Mouse (Mus musculus) adrenal gland, postnatal 14 days (tissue): ENCODE results near the gene Ffar3. TPM values are rescaled to one million over a fixed set of nuclear protein-coding genes. Genes with fewer than 3 reads are reported as not detected.

ENCODE experiments used
- total RNA-seq: library from RNA; stranded (reverse); gene quantifications from 2 replicates; pipeline ENCODE4 v1.2.3, GENCODE M21; 2021

The Ffar3 gene
- total RNA-seq, 1 experiment from 2014 or later, result 0.26 TPM

Other genes with a start within 250 kb of the Ffar3 start
- gene Upk1a, start 243.3 kb downstream of the Ffar3 start, total RNA-seq, result 0.22 and 0.45 TPM in 2 replicates
- gene Cox6b1, start 230.0 kb downstream of the Ffar3 start, total RNA-seq, result 3,197 and 3,382 TPM in 2 replicates
- not detected in 2 replicates for gene Etv2, start 220.3 kb downstream of the Ffar3 start, total RNA-seq
- gene Rbm42, start 205.9 kb downstream of the Ffar3 start, total RNA-seq, result 78.2 and 81.2 TPM in 2 replicates
- 10.4 and 11.9 TPM in 2 replicates for gene Haus5, start 191.2 kb downstream of the Ffar3 start, total RNA-seq
- not detected in 2 replicates for gene Pmis2, start 184.6 kb downstream of the Ffar3 start, total RNA-seq
- 1.4 and 3.4 TPM in 2 replicates for gene 2200002J24Rik, start 157.3 kb downstream of the Ffar3 start, total RNA-seq
- 3.0 TPM in 2 replicates for gene Atp4a, start 144.0 kb downstream of the Ffar3 start, total RNA-seq
- gene Tmem147, start 126.6 kb downstream of the Ffar3 start, total RNA-seq, result 215 and 242 TPM in 2 replicates
- not detected in 2 replicates for gene Gapdhs, start 112.5 kb downstream of the Ffar3 start, total RNA-seq
- gene Sbsn, start 104.7 kb downstream of the Ffar3 start, total RNA-seq, result 76.3 and 82.7 TPM in 2 replicates
- gene Dmkn, start 92.4 kb downstream of the Ffar3 start, total RNA-seq, result 2.2 and 3.5 TPM in 2 replicates
- 1.3 and 2.1 TPM in 2 replicates for gene Krtdap, start 68.3 kb downstream of the Ffar3 start, total RNA-seq
- 1.1 TPM in 2 replicates for gene Ffar2, start 32.4 kb downstream of the Ffar3 start, total RNA-seq
- gene Ffar1, start 5.4 kb upstream of the Ffar3 start, total RNA-seq, result 0.41 TPM in 1 of 2 replicates, not detected in the other
- 3.2 and 14.1 TPM in 2 replicates for gene Cd22, start 24.2 kb upstream of the Ffar3 start, total RNA-seq
- 0.33 and 0.90 TPM in 2 replicates for gene Mag, start 58.7 kb upstream of the Ffar3 start, total RNA-seq
- 6.5 TPM in 1 of 2 replicates, not detected in the other for gene Hamp2, start 68.5 kb upstream of the Ffar3 start, total RNA-seq
- 4.3 TPM in 1 of 2 replicates, not detected in the other for gene Hamp, start 87.9 kb upstream of the Ffar3 start, total RNA-seq
- gene Usf2, start 100.6 kb upstream of the Ffar3 start, total RNA-seq, result 111 and 115 TPM in 2 replicates
- 6.7 and 19.9 TPM in 2 replicates for gene Lsr, start 117.3 kb upstream of the Ffar3 start, total RNA-seq
- 0.34 and 1.1 TPM in 2 replicates for gene Fam187b, start 117.6 kb upstream of the Ffar3 start, total RNA-seq
- 32.7 and 63.0 TPM in 2 replicates for gene Fxyd5, start 186.3 kb upstream of the Ffar3 start, total RNA-seq
- gene Fxyd7, start 195.3 kb upstream of the Ffar3 start, total RNA-seq, result 3.6 and 10.7 TPM in 2 replicates
- gene Fxyd1, start 201.0 kb upstream of the Ffar3 start, total RNA-seq, result 340 and 374 TPM in 2 replicates
- 5.6 TPM in 2 replicates for gene Lgi4, start 203.2 kb upstream of the Ffar3 start, total RNA-seq
- 2.9 and 5.6 TPM in 2 replicates for gene Fxyd3, start 220.5 kb upstream of the Ffar3 start, total RNA-seq